Mouse (Mus musculus): ENCODE results near the gene Naa60.
A peak's percentile ranks its signal among the peaks of the same experiment; 100 is the strongest.

DNA sequence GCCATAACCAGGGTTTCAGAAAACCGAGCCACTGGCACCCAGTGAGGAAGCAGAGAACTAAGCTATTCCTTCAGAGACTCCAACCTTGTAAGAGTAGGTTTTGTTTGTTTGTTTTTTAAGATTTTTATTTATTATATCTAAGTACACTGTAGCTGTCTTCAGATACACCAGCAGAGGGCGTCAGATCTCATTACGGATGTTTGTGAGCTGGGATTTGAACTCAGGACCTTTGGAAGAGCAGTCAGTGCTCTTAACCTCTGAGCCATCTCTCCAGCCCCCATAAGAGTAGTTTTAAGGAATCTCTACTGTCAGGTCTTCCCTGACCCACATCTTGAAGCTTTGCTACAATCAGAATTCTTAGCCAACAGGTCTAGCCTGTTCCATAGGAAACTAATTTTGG lies 23.8 kb upstream of the Naa60 start:
- TF ChIP-seq CTCF (IDR thresholded peaks at IDR 0.05) = peak; percentile 29
- no peak for TF ChIP-seq EP300 (IDR thresholded peaks at IDR 0.05)
